Mouse (Mus musculus) CH12.LX (cell line): ENCODE results near the gene Dclk3. TPM values are rescaled to one million over a fixed set of nuclear protein-coding genes. Genes with fewer than 3 reads are reported as not detected.

Experiments used
- DNase-seq: peaks from one replicate; pipeline ENCODE4 v3.0.0-alpha.2; 2013; ENCODE audit errors: extremely low read depth
- H3K27ac ChIP-seq: 2 replicates; pipeline ENCODE4 v1.5.1; 2012; ENCODE audit warnings: low read depth, mild to moderate bottlenecking, control low read depth, moderate library complexity; ENCODE audit not compliant: insufficient read depth
- H3K27me3 ChIP-seq: replicated peaks from 2 replicates; pipeline ENCODE3; 2012; ENCODE audit warnings: inconsistent platforms
- H3K36me3 ChIP-seq, 2 experiments: replicated peaks in 1 of 2; 2 replicates each; pipeline versions ENCODE3 to v1.6.1; 2012; ENCODE audit warnings: inconsistent platforms in 1 of 2, low read length in 1 of 2, mild to moderate bottlenecking in 1 of 2, mixed read lengths in 1 of 2, moderate library complexity in 1 of 2; ENCODE audit not compliant: control insufficient read depth in 1 of 2, insufficient read depth in 1 of 2
- H3K4me1 ChIP-seq, 2 experiments: 2 replicates each; pipeline ENCODE4 v1.6.1; 2012; ENCODE audit warnings: inconsistent platforms in 1 of 2, moderate library complexity in 1 of 2; ENCODE audit not compliant: insufficient read depth in 2 of 2, control insufficient read depth in 1 of 2
- H3K4me2 ChIP-seq: 2 replicates; pipeline ENCODE4 v1.6.1; 2012; ENCODE audit warnings: low read depth, mild to moderate bottlenecking, control low read depth; ENCODE audit not compliant: poor library complexity, insufficient read depth, severe bottlenecking
- H3K4me3 ChIP-seq, 3 experiments: fragments of 150-350 bp in 1 of 3; sonication (generic) in 1 of 3; replicated peaks in 1 of 3; 2 replicates each; pipeline versions ENCODE3 to v1.5.1; 2011 to 2012; ENCODE audit warnings: low read depth in 2 of 3, low read length in 2 of 3, mild to moderate bottlenecking in 2 of 3, moderate library complexity in 2 of 3, control low read depth in 1 of 3, improper control_type of control experiment in 1 of 3, inconsistent platforms in 1 of 3, mixed read lengths in 1 of 3; ENCODE audit not compliant: poor library complexity in 1 of 3
- H3K79me2 ChIP-seq: replicated peaks from 2 replicates; pipeline ENCODE4 v1.6.1; 2012; ENCODE audit warnings: mild to moderate bottlenecking, moderate library complexity; ENCODE audit not compliant: control insufficient read depth, poor library complexity, insufficient read depth, severe bottlenecking; ENCODE audit errors: extremely low read depth
- H3K9ac ChIP-seq: 2 replicates; pipeline ENCODE4 v1.6.1; 2012; ENCODE audit warnings: low read depth, mild to moderate bottlenecking, control low read depth, moderate library complexity; ENCODE audit not compliant: insufficient read depth
- H3K9me3 ChIP-seq: replicated peaks from 2 replicates; pipeline ENCODE3; 2012; ENCODE audit warnings: low read length, inconsistent platforms, mixed read lengths
- CHD2 ChIP-seq: IDR thresholded peaks from 2 replicates; pipeline ENCODE4 v1.6.1; 2011; ENCODE audit warnings: low read length, improper control_type of control experiment
- CTCF ChIP-seq, 2 experiments: IDR thresholded peaks in 1 of 2; conservative IDR thresholded peaks in 1 of 2; 2 replicates each; pipeline ENCODE4 v1.5.1; 2011 to 2012; ENCODE audit warnings: low read depth in 2 of 2, low read length in 2 of 2, improper control_type of control experiment in 1 of 2, inconsistent platforms in 1 of 2, mild to moderate bottlenecking in 1 of 2, moderate library complexity in 1 of 2
- EP300 ChIP-seq: IDR thresholded peaks from 2 replicates; pipeline ENCODE4 v1.6.1; 2011; ENCODE audit warnings: low read length, improper control_type of control experiment
- GABPA ChIP-seq: IDR thresholded peaks from 2 replicates; pipeline ENCODE4 v1.6.1; 2012; ENCODE audit warnings: low read depth, low read length, improper control_type of control experiment, inconsistent platforms; ENCODE audit not compliant: insufficient replicate concordance
- HCFC1 ChIP-seq: IDR thresholded peaks from 2 replicates; pipeline ENCODE4 v1.6.1; 2012; ENCODE audit warnings: low read depth, mild to moderate bottlenecking, inconsistent platforms, low read length, improper control_type of control experiment
- IRF4 ChIP-seq: IDR thresholded peaks from 2 replicates; pipeline ENCODE4 v1.6.1; 2014; ENCODE audit warnings: low read depth, mild to moderate bottlenecking, inconsistent platforms, low read length, improper control_type of control experiment
- KAT2A ChIP-seq: IDR thresholded peaks from 2 replicates; pipeline ENCODE4 v1.6.1; 2012; ENCODE audit warnings: low read length, improper control_type of control experiment, inconsistent platforms; ENCODE audit not compliant: insufficient replicate concordance
- NELFE ChIP-seq: IDR thresholded peaks from 2 replicates; pipeline ENCODE4 v1.6.1; 2011; ENCODE audit warnings: low read depth, low read length, improper control_type of control experiment
- NRF1 ChIP-seq: IDR thresholded peaks from 2 replicates; pipeline ENCODE4 v1.6.1; 2014; ENCODE audit warnings: low read depth, mild to moderate bottlenecking, inconsistent platforms, low read length, improper control_type of control experiment, moderate library complexity
- USF1 ChIP-seq: IDR thresholded peaks from 2 replicates; pipeline ENCODE4 v1.6.1; 2014; ENCODE audit warnings: low read depth, mild to moderate bottlenecking, inconsistent platforms, low read length, improper control_type of control experiment
- USF2 ChIP-seq: conservative IDR thresholded peaks from 2 replicates; pipeline ENCODE4 v1.6.1; 2011; ENCODE audit warnings: low read depth, low read length, improper control_type of control experiment
- ZKSCAN1 ChIP-seq: IDR thresholded peaks from 2 replicates; pipeline ENCODE4 v1.6.1; 2012; ENCODE audit warnings: low read depth, inconsistent platforms, low read length, improper control_type of control experiment, borderline replicate concordance
- dilution Hi-C: fragments of 300-500 bp; cut with MboI; formaldehyde crosslinking; loops from 2 replicates; pipeline ENCODE4 v1.14.3; 2020; ENCODE audit warnings: low sequenced_read_pairs; ENCODE audit not compliant: extremely low pct_unique_long_range_greater_than_20kb, extremely low pct_ligation_motif_present
- in situ Hi-C: fragments of 300-500 bp; cut with MboI; formaldehyde crosslinking; loops from 3 replicates; pipeline ENCODE4 v1.14.3; 2019; ENCODE audit warnings: low sequenced_read_pairs, low pct_ligation_motif_present, low pct_unique_long_range_greater_than_20kb, mixed read lengths
- polyA plus RNA-seq: library from polyadenylated mRNA; unstranded; fragments of >175 nt; gene quantifications from 2 replicates; pipeline ENCODE4 v1.2.1, GENCODE M21; 2012; ENCODE audit warnings: low read depth; ENCODE audit not compliant: insufficient read length
- total RNA-seq, 2 experiments: library from RNA; depleted of rRNA; stranded (reverse); fragments of 300-350 nt in 1 of 2; fragments of >200 nt in 1 of 2; gene quantifications; 2 replicates each; pipeline ENCODE4 v1.2.3; 2012 to 2014

The Dclk3 gene
- total and polyA plus RNA-seq, 3 experiments = 0.17 to 1.1 (median 0.33) TPM

DNA sequence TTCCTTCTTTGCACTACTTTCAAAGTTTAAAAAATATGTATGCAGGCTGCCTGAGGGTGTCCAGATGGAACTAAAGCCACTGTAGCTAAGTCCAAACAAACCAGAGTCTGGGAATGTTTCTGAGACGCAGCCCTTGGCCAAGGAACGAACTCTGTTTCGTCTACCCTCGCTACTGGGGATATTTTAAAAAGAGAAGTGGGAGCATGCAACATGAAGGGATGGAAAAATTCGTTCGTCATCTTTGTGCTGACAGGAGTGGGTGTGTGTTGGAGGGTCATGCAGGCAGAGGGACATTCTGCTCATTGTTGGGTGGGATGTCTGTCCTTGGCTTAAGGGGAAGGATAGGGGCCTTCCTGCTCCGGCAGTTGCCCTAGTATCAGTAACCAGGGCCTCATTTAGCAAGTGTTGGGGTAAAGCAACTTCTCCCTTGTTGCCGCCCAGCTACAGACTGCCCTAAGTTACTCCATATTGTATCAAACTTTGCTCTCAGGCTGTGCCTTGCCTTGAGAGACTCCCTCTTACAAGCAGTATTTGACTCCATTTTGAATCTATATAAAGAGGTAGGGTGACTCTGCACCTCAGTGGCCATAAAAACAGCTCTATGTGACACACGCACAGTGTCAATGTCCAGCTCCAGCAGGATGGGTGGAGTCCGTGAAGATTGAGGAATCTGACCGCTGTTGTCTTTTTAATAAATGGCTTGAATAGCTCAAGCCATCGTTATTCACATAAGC lies 34.4 kb upstream of the Dclk3 start:
- H3K79me2 ChIP-seq = no peaks in the 10 kb centered on the region
- H3K27ac ChIP-seq = no peak overlapping the region
- DNase-seq = no peak
- H3K36me3 ChIP-seq = no peaks in the 10 kb centered on the region
- H3K4me2 ChIP-seq = 0 out of 2 replicates have a peak overlapping the region, but pooled peaks have one; percentile 22
- H3K4me3 ChIP-seq = no peak overlapping the region
- H3K27me3 ChIP-seq = no peaks in the 10 kb centered on the region
- H3K9me3 ChIP-seq = no peaks in the 10 kb centered on the region
- dilution Hi-C loops (no loop called here), in situ Hi-C loops (no loop called here)
- H3K9ac ChIP-seq = no peak overlapping the region
- H3K4me1 ChIP-seq = peaks cover 9 to 14% of the 10 kb centered on the region in 2 experiments
- no peak for TF ChIP-seq USF2
- TF ChIP-seq IRF4 = peak; percentile 38; the same call in 1 of the 2 replicates

DNA sequence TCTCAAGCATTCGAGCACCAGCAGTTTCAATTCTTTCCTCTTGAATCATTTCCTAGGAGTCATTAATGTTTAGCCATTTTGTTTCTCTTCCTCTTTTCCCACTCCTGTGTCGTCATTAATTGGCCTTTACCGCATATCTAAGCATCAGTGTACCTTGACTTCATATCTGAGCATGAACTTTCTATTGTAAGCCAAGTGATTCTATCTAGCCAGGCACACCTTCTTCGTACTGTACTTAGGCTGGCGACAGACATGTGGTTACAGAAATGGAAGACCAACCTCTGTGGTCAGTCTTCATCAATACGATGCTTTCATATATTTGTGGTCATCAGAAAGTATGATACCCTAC lies 33.8 kb upstream of the Dclk3 start:
- no peak for TF ChIP-seq EP300
- H3K9me3 ChIP-seq = no peaks in the 10 kb centered on the region
- peak overlapping the region; percentile 63; the same call in 1 of the 2 replicates for H3K4me2 ChIP-seq
- peaks cover 9% of the 10 kb centered on the region in 2 experiments for H3K4me1 ChIP-seq
- H3K27me3 ChIP-seq = no peaks in the 10 kb centered on the region
- H3K27ac ChIP-seq = no peak overlapping the region
- H3K79me2 ChIP-seq = no peaks in the 10 kb centered on the region
- no peak overlapping the region for H3K9ac ChIP-seq
- in situ Hi-C loops (no loop called here), dilution Hi-C loops (no loop called here)
- no peak overlapping the region for H3K4me3 ChIP-seq
- no peak for DNase-seq
- H3K36me3 ChIP-seq = no peaks in the 10 kb centered on the region

DNA sequence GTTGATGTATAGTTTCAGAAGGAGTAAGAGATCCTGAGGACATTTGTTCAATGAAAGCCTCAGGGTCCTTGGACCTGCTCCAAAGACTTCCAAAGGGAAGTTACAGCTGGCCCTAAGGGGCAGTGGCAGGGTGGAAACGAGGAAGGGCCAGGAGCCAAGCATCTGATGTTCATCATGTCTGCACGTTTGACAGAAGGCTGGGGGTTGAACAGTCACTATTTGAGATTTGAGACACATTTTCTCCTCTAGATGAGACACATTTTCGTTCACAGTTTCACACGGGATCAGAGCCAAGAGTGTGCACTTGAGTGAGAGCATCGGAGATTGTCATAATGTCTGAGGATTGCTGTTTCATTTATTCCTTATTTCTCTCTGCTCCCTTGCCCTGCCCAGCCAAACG lies 30.9 kb upstream of the Dclk3 start:
- Histone ChIP-seq H3K4me2 (no peak overlapping the region), H3K79me2 (no peaks in the 10 kb centered on the region), H3K4me3 (no peak overlapping the region), H3K9me3 (no peaks in the 10 kb centered on the region), H3K4me1 (peaks cover 9% of the 10 kb centered on the region in 2 experiments)
- in situ Hi-C loops (no loop called here), dilution Hi-C loops (no loop called here)
- DNase-seq = no peak
- TF ChIP-seq IRF4 = no peak
- TF ChIP-seq NRF1 = no peak
- TF ChIP-seq EP300 = no peak
- no peak for TF ChIP-seq USF1
- TF ChIP-seq NELFE = no peak
- TF ChIP-seq GABPA = no peak
- TF ChIP-seq CHD2 = no peak
- TF ChIP-seq ZKSCAN1 = no peak
- no peak for TF ChIP-seq CTCF (conservative IDR thresholded peaks at IDR 0.05 in 1 of 2, IDR thresholded peaks at IDR 0.05 in 1 of 2; ENCODE audit: low read depth in 2 of 2, low read length in 2 of 2)
- no peak for TF ChIP-seq KAT2A
- TF ChIP-seq HCFC1 = no peak
- TF ChIP-seq, all 38 proteins: peak for 0
- H3K36me3 ChIP-seq = no peaks in the 10 kb centered on the region
- H3K9ac ChIP-seq = no peak overlapping the region
- no peak overlapping the region for H3K27ac ChIP-seq
- H3K27me3 ChIP-seq = no peaks in the 10 kb centered on the region
